Mouse (Mus musculus) midbrain, embryonic 10.5 days (tissue): Measurements from ENCODE around the gene Gm12216. TPM values are rescaled to one million over a fixed set of nuclear protein-coding genes. Genes with fewer than 3 reads are reported as not detected.
A peak's percentile ranks its signal among the peaks of the same experiment; 100 is the strongest.
"Not testable (repeated sequence)": the region's sequence is repeated elsewhere in the genome, so short reads cannot be mapped to it uniquely, and the experiment has no call there.

Source experiments
- DNase-seq: peaks from one replicate; pipeline ENCODE4 v3.0.0-alpha.2; 2017; ENCODE audit warnings: low spot score
- H3K27ac ChIP-seq: fragments of 300-500 bp; sonication (generic); replicated peaks from 2 replicates; pipeline ENCODE4 v1.5.1; 2016; ENCODE audit warnings: mild to moderate bottlenecking
- H3K27me3 ChIP-seq: fragments of 300-500 bp; sonication (generic); 2 replicates; pipeline ENCODE4 v1.6.1; 2016; ENCODE audit warnings: low read depth, mild to moderate bottlenecking; ENCODE audit not compliant: poor library complexity, severe bottlenecking
- H3K36me3 ChIP-seq: fragments of 300-500 bp; sonication (generic); 2 replicates; pipeline ENCODE4 v1.6.1; 2016; ENCODE audit warnings: mild to moderate bottlenecking, moderate library complexity
- H3K4me1 ChIP-seq: fragments of 300-500 bp; sonication (generic); 2 replicates; pipeline ENCODE4 v1.6.1; 2016
- H3K4me3 ChIP-seq: fragments of 300-500 bp; sonication (generic); 2 replicates; pipeline ENCODE4 v1.5.1; 2016; ENCODE audit warnings: mild to moderate bottlenecking, moderate library complexity
- H3K9me3 ChIP-seq: fragments of 300-500 bp; sonication (generic); replicated peaks from 2 replicates; pipeline ENCODE4 v1.6.1; 2016; ENCODE audit warnings: mild to moderate bottlenecking
- WGBS: fragments of 180-500 bp; shearing (Covaris S2); methylation state at CpG from one replicate; pipeline ENCODE4 v1.1.7; 2016; 5-methylcytosine and 5-hydroxymethylcytosine counted together
- polyA plus RNA-seq: library from polyadenylated mRNA; unstranded; fragments of >200 nt; fragmentation: Nextera tagmentation; extraction: Ambion mirVana; gene quantifications from 2 replicates; pipeline ENCODE4 v1.2.1, GENCODE M21; 2016

Gm12216 gene
- polyA plus RNA-seq: 0.22 TPM in 1 of 2 replicates, not detected in the other

- WGBS: 13% methylated on average over 44 of the region's 50 CpGs
- not testable (repeated sequence) for H3K9me3 ChIP-seq, H3K36me3 ChIP-seq, H3K4me1 ChIP-seq
- Histone ChIP-seq H3K4me3 (peak within 1 kb of the TSS; percentile 54), H3K27me3 (peaks cover 24% of the 10 kb centered on the region), H3K27ac (peak within 1 kb of the TSS; percentile 69)
- peak; percentile 45 for DNase-seq
Observed at GRCm38 (mm10) chr11:53858761-53859580, at the start of gene Gm12216. Gm12216 (minus strand) TSS chr11:53859256.

- no peaks in the 10 kb centered on the region for H3K36me3 ChIP-seq
- no peak overlapping the region for H3K4me3 ChIP-seq
- peaks cover 10% of the 10 kb centered on the region for H3K4me1 ChIP-seq
- H3K27ac ChIP-seq: no peak overlapping the region
- WGBS: 93% methylated on average over 8 of the region's 8 CpGs
- H3K9me3 ChIP-seq: no peaks in the 10 kb centered on the region
- no peaks in the 10 kb centered on the region for H3K27me3 ChIP-seq
- no peak for DNase-seq
Observed at GRCm38 (mm10) chr11:53908686-53909085, 49.6 kb upstream of the Gm12216 start.

- Histone ChIP-seq H3K9me3 (no peaks in the 10 kb centered on the region), H3K4me1 (peaks cover 10% of the 10 kb centered on the region), H3K36me3 (no peaks in the 10 kb centered on the region), H3K27ac (no peak overlapping the region), H3K4me3 (no peak overlapping the region), H3K27me3 (no peaks in the 10 kb centered on the region)
- whole genome bisulfite sequencing: 82% methylated on average over 9 of the region's 9 CpGs
- DNase-seq: no peak
Observed at GRCm38 (mm10) chr11:53904534-53904925, 45.5 kb upstream of the Gm12216 start.

- no peak overlapping the region for H3K27ac ChIP-seq
- 61% methylated on average over 16 of the region's 16 CpGs for WGBS
- no peaks in the 10 kb centered on the region for H3K36me3 ChIP-seq
- H3K27me3 ChIP-seq: no peaks in the 10 kb centered on the region
- peaks cover 10% of the 10 kb centered on the region for H3K4me1 ChIP-seq
- no peaks in the 10 kb centered on the region for H3K9me3 ChIP-seq
- H3K4me3 ChIP-seq: no peak overlapping the region
- peak; percentile 26 for DNase-seq
Observed at GRCm38 (mm10) chr11:53903781-53904533, 44.9 kb upstream of the Gm12216 start.

GRCm38 (mm10) chr11:53902741-53903140, 43.7 kb upstream of the Gm12216 start:
- WGBS: 92% methylated on average over 14 of the region's 14 CpGs
- Histone ChIP-seq H3K4me1 (peaks cover 10% of the 10 kb centered on the region), H3K27me3 (no peaks in the 10 kb centered on the region), H3K4me3 (no peak overlapping the region), H3K36me3 (no peaks in the 10 kb centered on the region), H3K9me3 (no peaks in the 10 kb centered on the region), H3K27ac (no peak overlapping the region; the same call in 1 of the 2 replicates)
- DNase-seq: no peak

GRCm38 (mm10) chr11:53900991-53901390, 41.9 kb upstream of the Gm12216 start:
- WGBS: 62% methylated on average over 1 of the region's 1 CpGs
- DNase-seq: no peak

DNA sequence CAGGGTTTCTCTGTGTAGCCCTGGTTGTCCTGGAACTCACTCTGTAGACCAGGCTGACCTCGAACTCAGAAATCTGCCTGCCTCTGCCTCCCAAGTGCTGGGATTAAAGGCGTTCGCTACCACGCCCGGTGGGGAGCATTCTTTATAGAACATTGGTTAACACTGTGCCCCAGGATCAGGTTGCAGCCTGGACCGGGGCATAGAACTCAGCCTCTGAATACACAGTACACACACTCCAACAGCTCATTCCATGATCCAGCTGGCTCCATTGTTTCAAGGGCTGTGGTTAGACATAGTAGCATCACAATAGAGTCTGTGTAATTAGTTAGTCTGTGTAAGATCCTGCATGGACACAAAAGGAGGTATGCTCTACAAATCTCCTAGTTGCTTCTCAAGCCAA, 40.9 kb upstream of the Gm12216 start:
- 81% methylated on average over 6 of the region's 6 CpGs for WGBS
- Histone ChIP-seq H3K4me3 (no peak overlapping the region), H3K4me1 (peaks cover 10% of the 10 kb centered on the region), H3K36me3 (no peaks in the 10 kb centered on the region), H3K9me3 (no peaks in the 10 kb centered on the region), H3K27ac (no peak overlapping the region), H3K27me3 (no peaks in the 10 kb centered on the region)
- no peak for DNase-seq

More at GRCm38 (mm10) chr11:53900991-53901390, 41.9 kb upstream of the Gm12216 start:
- H3K27ac ChIP-seq: no peak overlapping the region
- no peaks in the 10 kb centered on the region for H3K9me3 ChIP-seq
- no peak overlapping the region for H3K4me3 ChIP-seq
- H3K27me3 ChIP-seq: no peaks in the 10 kb centered on the region
- H3K36me3 ChIP-seq: no peaks in the 10 kb centered on the region
- peaks cover 10% of the 10 kb centered on the region for H3K4me1 ChIP-seq

GRCm38 (mm10) chr11:53899004-53899403, 39.9 kb upstream of the Gm12216 start:
- H3K4me1 ChIP-seq: peaks cover 3% of the 10 kb centered on the region
- no peaks in the 10 kb centered on the region for H3K27me3 ChIP-seq
- WGBS: 71% methylated on average over 3 of the region's 3 CpGs
- no peak overlapping the region for H3K27ac ChIP-seq
- H3K9me3 ChIP-seq: no peaks in the 10 kb centered on the region
- H3K4me3 ChIP-seq: no peak overlapping the region
- no peaks in the 10 kb centered on the region for H3K36me3 ChIP-seq
- DNase-seq: no peak

GRCm38 (mm10) chr11:53896935-53897334, 37.9 kb upstream of the Gm12216 start:
- H3K4me1 ChIP-seq: peaks cover 7% of the 10 kb centered on the region; the same call in 1 of the 2 replicates
- no peak overlapping the region for H3K27ac ChIP-seq
- no peaks in the 10 kb centered on the region for H3K9me3 ChIP-seq
- WGBS: 74% methylated on average over 6 of the region's 6 CpGs
- no peaks in the 10 kb centered on the region for H3K36me3 ChIP-seq
- H3K4me3 ChIP-seq: no peak overlapping the region
- DNase-seq: no peak
- no peaks in the 10 kb centered on the region for H3K27me3 ChIP-seq

DNA sequence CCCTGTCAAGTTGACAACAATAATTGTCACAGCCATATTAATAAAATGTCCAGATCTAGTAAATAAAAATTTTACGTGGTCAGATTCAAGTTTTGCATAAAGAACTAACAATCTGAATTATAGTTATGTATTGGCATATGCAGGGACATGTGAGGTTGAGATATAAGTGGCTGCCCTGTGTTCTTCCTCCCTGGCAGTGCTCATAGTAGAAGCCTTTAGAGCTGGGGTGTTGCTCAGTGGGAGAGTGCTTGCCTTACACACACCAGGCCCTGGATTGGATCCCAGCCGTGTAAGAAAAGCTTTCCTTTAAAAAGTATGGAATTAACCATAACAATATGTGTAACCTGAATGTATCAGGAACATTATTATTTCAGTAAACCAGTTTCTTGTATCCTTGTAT, 34.4 kb upstream of the Gm12216 start:
- Histone ChIP-seq H3K36me3 (no peaks in the 10 kb centered on the region), H3K9me3 (no peaks in the 10 kb centered on the region)
- 65% methylated on average over 2 of the region's 2 CpGs for WGBS

GRCm38 (mm10) chr11:53892716-53893416, 33.8 kb upstream of the Gm12216 start:
- Histone ChIP-seq H3K27ac (no peak overlapping the region), H3K4me3 (no peak overlapping the region), H3K9me3 (no peaks in the 10 kb centered on the region), H3K27me3 (peaks cover 12% of the 10 kb centered on the region), H3K36me3 (no peaks in the 10 kb centered on the region), H3K4me1 (peaks cover 37% of the 10 kb centered on the region)
- WGBS: 48% methylated on average over 9 of the region's 9 CpGs
- no peak for DNase-seq

More for the DNA sequence above, 34.4 kb upstream of the Gm12216 start:
- peaks cover 36% of the 10 kb centered on the region for H3K4me1 ChIP-seq
- H3K27ac ChIP-seq: no peak overlapping the region
- DNase-seq: no peak
- peaks cover 12% of the 10 kb centered on the region for H3K27me3 ChIP-seq
- H3K4me3 ChIP-seq: no peak overlapping the region
